Mouse (Mus musculus): ENCODE measurements around the gene Gp5.

The Gp5 gene

GRCm38 (mm10) chr16:30275558-30276340 lies 34.8 kb downstream of the Gp5 start:
- no peak for DNase-seq

DNA sequence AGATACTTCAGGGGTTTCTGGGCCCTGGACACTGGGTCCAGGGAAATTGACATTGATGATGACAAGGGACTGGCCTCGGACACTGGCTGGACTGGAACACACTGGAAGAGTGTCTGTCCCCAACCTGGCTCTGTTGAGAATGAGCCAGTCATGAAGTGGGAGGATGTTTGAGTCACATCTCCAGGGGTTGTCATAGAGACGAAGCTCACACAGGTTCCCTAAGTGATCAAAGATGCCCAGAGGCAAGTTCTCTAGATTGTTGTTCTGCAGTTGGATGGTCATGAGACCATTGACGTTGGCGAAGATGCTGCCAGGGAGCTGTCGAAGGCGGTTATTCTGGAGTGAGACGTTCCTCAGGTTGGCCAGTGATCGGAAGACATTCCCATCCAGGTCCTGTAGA lies 37.5 kb downstream of the Gp5 start:
- no peak for DNase-seq

- DNase-seq: no peak
These were observed 38.5 kb downstream of the Gp5 start for GRCm38 (mm10) chr16:30271941-30272595.

DNA sequence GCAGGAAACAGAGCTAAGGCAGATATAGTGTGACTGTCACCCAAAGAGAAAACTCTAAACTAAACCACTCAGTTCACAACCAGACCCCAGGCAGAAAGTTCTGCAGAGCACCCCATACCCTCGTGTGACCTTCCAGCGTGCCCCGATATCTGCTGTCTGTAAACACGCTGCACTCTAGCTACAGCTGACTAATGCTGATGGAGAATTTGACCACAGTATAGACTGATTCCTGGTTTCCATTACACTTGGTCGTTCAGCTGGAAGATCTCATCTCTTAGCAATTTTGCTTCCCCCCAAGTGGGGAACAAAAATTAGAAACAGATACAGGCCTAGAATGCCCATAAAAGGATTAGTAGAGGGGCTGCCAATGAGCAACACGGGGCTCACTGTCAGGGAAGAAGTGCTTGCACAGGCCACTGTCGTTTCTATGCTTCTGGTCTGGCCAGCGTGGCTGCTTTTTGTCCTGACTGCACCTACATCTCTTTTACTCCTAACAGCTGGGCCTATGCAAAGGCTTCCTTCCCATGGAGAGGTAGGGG lies 39.3 kb downstream of the Gp5 start:
- DNase-seq: no peak

GRCm38 (mm10) chr16:30267359-30267758 lies 43.2 kb downstream of the Gp5 start, which contains the start of gene Cpn2:
Gene Cpn2 (minus strand): TSS chr16:30267499.
- DNase-seq: no peak

GRCm38 (mm10) chr16:30266561-30266960 lies 44.0 kb downstream of the Gp5 start:
- DNase-seq: no peak

DNA sequence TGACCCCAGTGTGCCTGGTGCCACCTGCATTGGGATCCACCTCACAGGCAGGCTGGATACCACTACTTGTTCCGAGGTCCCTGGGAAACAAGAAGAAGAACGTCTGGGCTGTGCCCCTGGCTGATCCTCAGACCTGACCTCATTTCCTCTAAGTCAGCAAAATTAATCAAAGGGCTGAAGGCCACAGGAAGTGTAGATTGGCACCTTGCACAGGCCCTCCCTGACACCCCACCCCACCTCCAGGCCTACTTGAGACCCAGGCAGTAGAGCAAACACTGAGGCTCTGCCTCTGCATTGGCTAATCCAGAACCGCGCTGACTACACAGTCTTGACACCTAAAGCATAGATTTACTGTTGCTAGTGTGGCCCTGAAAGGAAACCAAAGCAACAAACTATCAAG lies 45.0 kb downstream of the Gp5 start:
- no peak for DNase-seq

DNA sequence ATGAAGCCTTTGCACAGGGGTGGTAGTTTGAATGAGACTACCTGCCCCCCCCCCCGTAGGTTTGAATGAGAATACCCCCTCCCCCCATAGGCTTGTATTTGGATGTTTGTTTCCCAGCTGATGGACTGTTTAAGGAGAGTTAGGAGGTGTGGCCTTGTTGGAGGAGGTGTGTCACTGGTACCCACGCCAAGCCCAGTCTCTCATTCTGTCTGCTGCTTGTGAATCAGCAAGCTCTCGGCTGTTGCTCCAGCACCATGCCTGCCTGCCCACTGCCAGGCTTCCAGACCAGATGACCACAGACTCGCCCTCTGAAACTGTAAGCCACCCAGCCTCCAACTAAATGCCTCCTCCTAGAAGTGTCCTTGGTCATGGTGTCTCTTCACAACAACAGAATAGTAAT lies 47.4 kb downstream of the Gp5 start:
- DNase-seq: no peak

GRCm38 (mm10) chr16:30262664-30263063 lies 47.9 kb downstream of the Gp5 start:
- peak; percentile 67 to 71 for DNase-seq

- DNase-seq: no peak
These were observed 48.4 kb downstream of the Gp5 start for GRCm38 (mm10) chr16:30262157-30262556.

DNA sequence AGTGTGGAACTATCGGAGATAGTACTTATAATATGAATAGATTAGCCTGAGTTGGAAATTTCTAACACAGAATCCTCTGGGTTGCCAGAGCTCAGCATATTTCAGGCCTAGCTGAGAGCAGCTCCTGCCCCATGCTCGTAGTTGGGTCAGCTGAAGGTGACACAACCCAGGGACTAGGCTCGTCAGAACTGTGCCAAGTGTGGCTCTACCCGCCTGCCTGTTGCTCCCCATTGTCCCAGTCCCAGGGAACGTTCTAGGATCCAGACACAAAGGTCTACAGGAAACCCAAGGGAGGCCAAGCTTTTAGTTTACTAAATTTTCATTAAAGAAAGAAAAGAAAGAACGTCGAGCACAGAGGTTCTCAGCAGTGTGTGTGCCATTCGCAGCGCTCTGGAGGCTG lies 49.2 kb downstream of the Gp5 start:
- no peak for DNase-seq

DNA sequence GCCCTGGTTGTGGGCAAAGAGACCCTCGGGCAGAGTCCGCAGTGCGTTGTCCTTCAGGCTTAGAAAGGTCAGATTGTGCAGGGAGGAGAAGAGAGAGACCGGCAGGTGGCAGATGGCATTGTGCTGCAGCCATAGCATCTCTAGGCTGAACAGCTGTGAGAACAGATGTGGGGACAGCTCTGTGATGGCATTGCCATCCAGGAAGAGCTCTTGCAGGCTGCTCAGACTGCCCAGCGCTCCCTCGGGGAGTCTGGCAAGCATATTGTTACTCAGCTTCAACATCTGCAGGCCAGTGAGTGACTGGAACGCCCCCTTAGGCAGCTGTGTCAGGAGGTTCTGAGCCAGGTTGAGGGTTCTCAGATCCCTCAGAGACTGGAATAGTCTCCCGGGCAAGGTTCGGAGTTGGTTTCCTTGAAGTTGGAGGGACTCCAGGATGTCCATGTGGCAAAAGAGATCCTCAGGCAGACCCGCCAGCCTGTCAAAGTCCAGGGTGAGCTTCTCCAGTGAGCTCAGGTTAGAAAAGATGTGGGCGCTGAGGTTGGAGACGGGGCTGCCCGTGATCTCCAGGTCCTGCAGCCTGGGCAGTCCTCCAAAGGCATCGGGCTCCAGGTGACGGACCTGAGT lies 50.5 kb downstream of the Gp5 start:
- no peak for DNase-seq

DNA sequence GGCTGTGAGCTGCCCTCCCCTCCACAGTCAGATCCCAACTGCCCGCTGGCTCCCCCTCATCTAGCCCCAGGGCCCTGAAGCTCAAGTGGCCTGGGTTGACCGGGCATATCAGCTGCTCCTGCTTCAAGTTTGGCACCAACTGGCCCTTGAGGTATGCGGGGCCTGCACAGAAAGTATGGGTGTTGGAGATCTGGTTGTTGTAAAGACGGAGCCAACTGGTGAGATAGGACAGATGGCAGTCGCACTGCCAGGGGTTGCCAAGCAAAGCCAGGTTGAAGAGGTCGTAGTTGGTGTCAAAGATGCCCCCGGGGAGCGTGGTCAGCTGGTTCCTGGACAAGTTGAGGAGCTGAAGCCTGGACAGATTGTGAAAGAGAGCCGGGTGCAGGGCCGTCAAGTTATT lies 51.1 kb downstream of the Gp5 start:
- DNase-seq: no peak

GRCm38 (mm10) chr16:30258441-30258840 lies 52.1 kb downstream of the Gp5 start:
- no peak for DNase-seq

DNA sequence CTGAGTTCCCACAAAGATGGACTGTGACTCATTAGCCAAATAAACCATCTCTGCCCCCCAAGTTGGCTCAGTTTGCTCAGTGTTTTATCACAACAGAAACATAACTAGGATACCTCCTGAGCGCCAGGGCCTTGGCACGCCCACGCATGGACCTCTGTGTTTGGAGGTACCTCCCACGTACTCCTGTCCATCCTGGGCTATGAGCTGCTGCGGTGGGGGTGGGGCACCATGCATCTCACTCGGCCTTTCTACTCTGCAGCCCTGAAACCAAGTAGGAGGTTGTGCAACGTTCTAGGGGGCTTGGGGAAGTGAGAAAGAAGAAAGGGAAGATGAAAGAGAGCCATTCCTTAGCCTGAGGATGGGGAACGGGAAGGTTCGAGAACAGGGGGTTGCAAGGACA lies 52.9 kb downstream of the Gp5 start:
- no peak for DNase-seq
